Mouse (Mus musculus) hindbrain, embryonic 10.5 days (tissue): ENCODE data around the gene B4galt3. TPM values are rescaled to one million over a fixed set of nuclear protein-coding genes. Genes with fewer than 3 reads are reported as not detected.
"Not testable (repeated sequence)": the region's sequence is repeated elsewhere in the genome, so short reads cannot be mapped to it uniquely, and the experiment has no call there.

Source experiments
- DNase-seq: peaks from one replicate; pipeline ENCODE4 v3.0.0-alpha.2; 2017; ENCODE audit warnings: low spot score
- H3K27ac ChIP-seq: fragments of 300-500 bp; sonication (generic); 2 replicates; pipeline ENCODE4 v1.5.1; 2016; ENCODE audit warnings: mild to moderate bottlenecking, moderate library complexity
- H3K27me3 ChIP-seq: fragments of 300-500 bp; sonication (generic); 2 replicates; pipeline ENCODE4 v1.6.1; 2016; ENCODE audit warnings: mild to moderate bottlenecking; ENCODE audit not compliant: poor library complexity, insufficient read depth, severe bottlenecking
- H3K36me3 ChIP-seq: fragments of 300-500 bp; sonication (generic); 2 replicates; pipeline ENCODE4 v1.6.1; 2016; ENCODE audit warnings: mild to moderate bottlenecking, moderate library complexity
- H3K4me1 ChIP-seq: fragments of 300-500 bp; sonication (generic); replicated peaks from 2 replicates; pipeline ENCODE4 v1.6.1; 2016; ENCODE audit warnings: mild to moderate bottlenecking
- H3K4me3 ChIP-seq: fragments of 300-500 bp; sonication (generic); 2 replicates; pipeline ENCODE4 v1.5.1; 2016; ENCODE audit warnings: mild to moderate bottlenecking, moderate library complexity
- H3K9me3 ChIP-seq: fragments of 300-500 bp; sonication (generic); 2 replicates; pipeline ENCODE4 v1.6.1; 2016; ENCODE audit warnings: mild to moderate bottlenecking, moderate library complexity
- WGBS: fragments of 180-500 bp; shearing (Covaris S2); methylation state at CpG from one replicate; pipeline ENCODE4 v1.1.7; 2016; 5-methylcytosine and 5-hydroxymethylcytosine counted together
- polyA plus RNA-seq: library from polyadenylated mRNA; unstranded; fragments of >200 nt; fragmentation: Nextera tagmentation; extraction: Ambion mirVana; gene quantifications from 2 replicates; pipeline ENCODE4 v1.2.1, GENCODE M21; 2016

Gene B4galt3
- polyA plus RNA-seq, 1 experiment from 2014 or later: 80.9 TPM

DNA sequence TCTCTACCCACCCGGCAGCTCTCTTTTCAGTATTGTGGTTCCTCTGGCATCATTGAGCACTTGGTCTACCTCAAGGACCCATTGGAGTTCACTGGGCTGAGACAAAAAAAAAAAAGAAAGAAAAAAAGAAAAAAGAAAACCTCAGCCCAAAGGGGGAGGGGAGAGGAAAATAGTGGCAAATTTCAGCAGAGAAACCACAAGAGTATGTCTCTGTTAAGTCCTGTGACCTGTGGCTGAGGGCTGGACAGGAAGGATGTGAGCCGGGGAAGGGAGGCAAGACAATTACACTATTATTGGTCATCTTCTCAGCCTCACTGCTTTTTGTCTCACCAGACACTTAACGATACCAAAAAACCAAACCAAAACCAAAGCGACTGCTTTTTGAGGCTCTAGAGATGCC, 38.3 kb upstream of the B4galt3 start:
- H3K27me3 ChIP-seq: no peaks in the 10 kb centered on the region
- H3K4me3 ChIP-seq: no peak overlapping the region
- H3K4me1 ChIP-seq: peaks cover 15% of the 10 kb centered on the region
- H3K9me3 ChIP-seq: no peaks in the 10 kb centered on the region
- no peak overlapping the region for H3K27ac ChIP-seq
- 75% methylated on average over 4 of the region's 4 CpGs for WGBS
- peaks cover 40% of the 10 kb centered on the region for H3K36me3 ChIP-seq
- DNase-seq: no peak

DNA sequence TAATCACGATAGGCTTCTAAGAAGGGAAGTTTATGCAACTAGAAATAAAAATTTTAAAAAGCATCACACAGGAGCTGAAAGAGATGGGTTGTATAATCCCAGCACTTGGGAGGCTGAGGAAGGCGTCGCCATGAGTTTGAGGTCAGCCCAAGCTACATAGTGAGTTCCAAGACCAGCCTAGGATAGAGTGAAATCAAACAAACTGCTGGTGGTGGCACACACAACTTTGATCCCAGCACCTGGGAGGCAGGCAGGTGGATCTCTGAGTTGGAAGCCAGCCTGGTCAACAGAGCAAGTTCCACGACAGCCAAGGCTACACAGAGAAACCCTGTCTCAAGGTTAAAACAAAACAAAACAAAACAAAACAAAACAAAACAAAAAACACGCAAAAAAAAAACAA, 37.8 kb upstream of the B4galt3 start:
- WGBS: 87% methylated on average over 5 of the region's 5 CpGs
- H3K4me3 ChIP-seq: no peak overlapping the region
- H3K27ac ChIP-seq: no peak overlapping the region
- no peaks in the 10 kb centered on the region for H3K27me3 ChIP-seq
- H3K4me1 ChIP-seq: peaks cover 15% of the 10 kb centered on the region
- peaks cover 45% of the 10 kb centered on the region for H3K36me3 ChIP-seq
- DNase-seq: no peak
- H3K9me3 ChIP-seq: no peaks in the 10 kb centered on the region

DNA sequence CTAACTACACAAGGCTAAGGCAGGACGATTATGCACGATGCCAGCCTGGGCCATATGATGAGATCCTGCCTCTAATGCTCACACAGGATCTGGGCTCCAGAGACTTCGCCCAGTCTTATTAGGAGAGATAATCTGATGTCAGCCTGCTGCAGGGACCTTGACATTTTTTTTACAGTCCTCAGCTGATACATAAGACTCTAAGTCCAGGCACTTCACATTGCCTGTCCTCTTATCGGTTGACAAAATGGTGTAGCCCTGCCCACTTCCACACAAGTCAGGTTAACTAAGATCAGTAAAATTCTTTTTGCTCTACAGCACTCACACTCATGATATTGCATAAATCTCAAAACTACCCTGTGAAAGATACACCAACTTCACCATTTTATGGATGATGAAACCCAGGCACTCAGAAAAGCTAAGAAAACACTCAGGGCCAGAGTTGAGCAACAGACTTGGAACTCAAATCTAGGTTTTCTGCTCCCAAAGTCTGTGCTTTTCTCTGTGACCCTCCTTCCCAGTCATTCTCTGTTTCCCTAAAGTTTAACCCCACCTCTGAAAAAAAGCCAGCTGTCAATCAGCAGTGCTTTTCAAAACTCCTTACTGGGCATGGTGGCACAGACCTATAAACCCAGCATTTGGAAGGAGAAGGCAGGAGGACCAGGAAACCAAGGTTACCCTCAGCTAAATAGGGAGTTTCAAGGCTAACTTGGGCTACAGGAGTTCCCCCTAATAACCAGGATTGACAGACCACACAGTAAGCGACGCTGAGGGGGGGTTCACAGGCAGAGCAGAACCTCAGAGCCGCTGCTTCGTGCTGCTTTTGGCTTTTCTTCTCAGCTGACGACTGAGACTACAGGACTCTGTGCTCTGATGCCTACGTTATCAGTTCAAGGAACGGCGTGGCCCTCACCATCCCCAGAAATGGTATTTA, 37.1 kb upstream of the B4galt3 start:
- Histone ChIP-seq H3K9me3 (no peaks in the 10 kb centered on the region), H3K36me3 (peaks cover 52% of the 10 kb centered on the region), H3K4me1 (peaks cover 15% of the 10 kb centered on the region), H3K4me3 (no peak overlapping the region), H3K27ac (no peak overlapping the region), H3K27me3 (no peaks in the 10 kb centered on the region)
- DNase-seq: no peak
- 84% methylated on average over 12 of the region's 12 CpGs for WGBS

DNA sequence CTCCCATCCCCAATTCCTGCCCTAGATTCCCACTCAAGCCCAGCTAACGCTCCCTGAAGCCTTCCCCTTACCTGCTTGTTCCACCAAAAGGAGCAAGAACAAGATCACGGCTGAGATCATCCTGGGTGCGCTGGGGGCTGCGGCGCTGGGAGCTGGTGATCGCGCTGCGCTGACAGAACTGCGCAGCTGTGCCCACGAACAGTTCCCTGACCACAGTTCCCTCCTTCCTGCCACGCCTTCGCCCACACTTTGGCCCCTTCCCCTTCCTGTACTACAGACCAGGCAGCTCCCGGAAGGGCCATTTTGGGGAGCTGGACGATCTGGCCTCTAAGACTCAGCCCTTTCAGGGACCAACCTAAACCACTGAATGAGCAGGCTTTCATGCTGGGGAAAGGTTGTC, 36.0 kb upstream of the B4galt3 start, which contains the start of gene Fcer1g:
TSS of gene Fcer1g (minus strand) at position 240 of the 400 bp plus-strand sequence.
- no peaks in the 10 kb centered on the region for H3K9me3 ChIP-seq
- no peak within 1 kb of the TSS for H3K27ac ChIP-seq
- no peak for DNase-seq
- WGBS: 94% methylated on average over 14 of the region's 14 CpGs
- no peak within 1 kb of the TSS for H3K4me3 ChIP-seq
- H3K36me3 ChIP-seq: peaks cover 63% of the 10 kb centered on the region
- H3K27me3 ChIP-seq: no peaks in the 10 kb centered on the region
- H3K4me1 ChIP-seq: peaks cover 15% of the 10 kb centered on the region

DNA sequence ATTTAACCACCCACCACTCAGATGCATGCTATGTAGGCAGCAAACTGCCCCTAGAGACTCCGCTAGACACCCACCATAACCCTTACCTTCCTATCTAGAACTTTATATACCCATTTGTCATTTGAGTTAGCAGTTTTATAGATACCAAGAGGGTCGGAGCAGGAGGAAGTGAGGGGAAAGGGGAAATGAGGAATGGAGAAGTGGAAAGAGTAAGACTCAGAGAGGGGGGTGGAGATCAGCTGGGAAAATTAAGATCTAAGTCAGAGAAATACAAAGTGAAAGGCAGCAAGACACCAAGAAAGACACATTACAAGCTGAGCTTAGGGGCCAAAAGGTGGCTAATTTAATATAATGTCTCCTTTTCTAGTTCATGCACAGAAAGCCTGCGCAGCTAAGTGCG, 35.6 kb upstream of the B4galt3 start:
- H3K4me1 ChIP-seq: peaks cover 15% of the 10 kb centered on the region
- H3K27me3 ChIP-seq: no peaks in the 10 kb centered on the region
- no peak for DNase-seq
- no peaks in the 10 kb centered on the region for H3K9me3 ChIP-seq
- WGBS: 95% methylated on average over 4 of the region's 4 CpGs
- no peak overlapping the region for H3K27ac ChIP-seq
- H3K36me3 ChIP-seq: peaks cover 67% of the 10 kb centered on the region
- H3K4me3 ChIP-seq: no peak overlapping the region

DNA sequence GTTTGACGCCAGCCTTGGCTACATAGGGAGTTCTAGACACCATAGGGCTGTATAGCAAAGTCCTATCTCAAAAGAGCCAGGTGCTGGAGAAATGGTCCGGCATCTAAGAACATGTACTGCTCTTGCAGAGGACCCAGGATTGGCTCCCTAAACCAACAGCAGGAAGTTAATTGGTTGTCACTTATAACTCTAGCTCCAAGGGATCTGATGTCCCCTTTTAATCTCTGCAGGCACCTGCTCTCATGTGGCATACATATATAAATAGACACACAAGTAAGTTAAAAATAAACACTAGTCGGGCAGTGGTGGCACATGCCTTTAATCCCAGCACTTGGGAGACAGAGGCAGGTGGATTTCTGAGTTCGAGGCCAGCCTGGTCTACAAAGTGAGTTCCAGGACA, 34.3 kb upstream of the B4galt3 start:
- Histone ChIP-seq H3K36me3 (peaks cover 80% of the 10 kb centered on the region), H3K27ac (no peak overlapping the region), H3K9me3 (no peaks in the 10 kb centered on the region), H3K4me3 (no peak overlapping the region), H3K4me1 (peaks cover 3% of the 10 kb centered on the region; the same call in 1 of the 2 replicates), H3K27me3 (no peaks in the 10 kb centered on the region)
- no peak for DNase-seq
- 91% methylated on average over 4 of the region's 4 CpGs for WGBS

DNA sequence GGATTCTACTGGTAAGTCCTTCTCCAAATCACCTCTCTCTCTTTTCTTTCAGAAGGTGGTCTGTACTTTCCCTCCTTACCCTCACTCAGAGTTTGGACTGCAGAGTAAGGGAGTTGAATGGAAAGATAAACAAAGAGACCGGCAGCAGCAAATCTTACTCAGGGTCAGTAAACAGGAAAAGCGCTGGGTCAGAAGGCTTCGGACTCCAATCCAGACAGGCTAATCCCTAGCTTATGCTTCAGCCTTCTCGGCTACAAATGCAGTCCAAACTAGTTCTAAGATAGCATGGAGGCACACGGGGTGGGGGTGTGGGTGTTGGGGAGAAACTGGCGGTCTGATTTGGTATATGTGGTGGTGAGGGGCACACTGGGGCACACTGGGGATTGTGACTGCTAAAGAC, 32.7 kb upstream of the B4galt3 start:
- WGBS: 90% methylated on average over 6 of the region's 6 CpGs
- H3K9me3 ChIP-seq: no peaks in the 10 kb centered on the region
- H3K4me1 ChIP-seq: no peaks in the 10 kb centered on the region
- no peak overlapping the region for H3K27ac ChIP-seq
- no peaks in the 10 kb centered on the region for H3K27me3 ChIP-seq
- no peak overlapping the region for H3K4me3 ChIP-seq
- DNase-seq: no peak
- peaks cover 96% of the 10 kb centered on the region for H3K36me3 ChIP-seq

DNA sequence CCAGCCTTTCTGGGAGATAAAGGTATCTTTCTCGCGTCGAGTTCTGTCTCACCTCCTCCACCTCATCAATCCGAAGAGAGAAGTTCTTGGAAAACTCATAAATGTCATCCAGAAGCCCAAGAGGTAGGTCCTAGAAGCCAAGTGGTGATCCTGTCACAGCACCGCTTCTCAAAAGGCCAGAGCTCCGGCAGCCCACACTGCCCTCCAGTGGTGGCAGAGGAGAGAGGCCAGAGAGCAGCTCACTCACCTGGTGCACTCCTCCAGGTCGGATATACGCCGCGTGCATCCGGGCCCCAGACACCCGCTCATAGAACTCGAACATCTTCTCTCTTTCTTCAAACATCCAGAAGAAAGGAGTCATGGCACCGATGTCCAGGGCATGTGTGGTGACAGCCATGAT, 31.7 kb upstream of the B4galt3 start:
- Histone ChIP-seq H3K27ac (no peak overlapping the region), H3K36me3 (peaks cover 100% of the 10 kb centered on the region), H3K4me3 (no peak overlapping the region), H3K4me1 (no peaks in the 10 kb centered on the region), H3K9me3 (no peaks in the 10 kb centered on the region), H3K27me3 (no peaks in the 10 kb centered on the region)
- 77% methylated on average over 14 of the region's 14 CpGs for WGBS
- DNase-seq: peak; percentile 59

DNA sequence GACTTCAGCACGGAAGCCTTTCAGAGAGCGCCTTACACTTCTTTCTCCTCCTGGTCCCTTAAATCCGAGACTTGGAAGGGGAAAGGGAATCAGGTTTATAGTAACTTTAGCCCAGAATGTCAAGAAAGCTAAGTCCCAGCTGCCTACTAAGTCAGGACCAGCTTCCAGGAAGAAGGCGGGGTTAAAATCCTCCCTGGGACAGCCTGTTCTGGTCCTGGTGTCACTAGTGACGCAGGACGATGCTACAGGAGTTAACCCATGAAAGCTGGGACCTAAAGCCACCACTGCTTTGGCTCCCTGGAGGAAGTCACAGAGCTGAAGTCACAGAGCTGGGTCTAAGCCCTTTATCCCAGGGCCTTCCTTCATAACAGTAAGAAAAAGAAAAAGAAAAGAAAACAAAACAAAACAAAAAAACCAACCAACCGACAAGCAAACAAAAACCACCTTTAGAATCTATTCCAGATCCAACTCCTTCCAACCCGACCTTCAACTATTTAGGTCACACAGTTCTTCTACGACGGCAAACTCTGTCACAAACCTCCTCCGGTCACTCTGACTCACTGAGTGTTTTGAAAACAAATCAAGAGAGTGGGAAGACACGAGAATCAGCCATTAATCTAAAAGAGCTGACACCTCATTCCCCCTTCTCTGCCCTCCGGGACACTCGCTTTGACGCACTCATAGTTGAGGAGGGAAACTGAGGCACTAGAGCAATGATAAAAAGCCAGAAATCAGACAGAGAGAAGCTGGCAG, 30.0 kb upstream of the B4galt3 start:
- H3K27me3 ChIP-seq: no peaks in the 10 kb centered on the region
- H3K9me3 ChIP-seq: no peaks in the 10 kb centered on the region
- H3K4me3 ChIP-seq: no peak overlapping the region
- 79% methylated on average over 15 of the region's 15 CpGs for WGBS
- peaks cover 97% of the 10 kb centered on the region for H3K36me3 ChIP-seq
- H3K27ac ChIP-seq: no peak overlapping the region
- no peaks in the 10 kb centered on the region for H3K4me1 ChIP-seq
- DNase-seq: no peak

DNA sequence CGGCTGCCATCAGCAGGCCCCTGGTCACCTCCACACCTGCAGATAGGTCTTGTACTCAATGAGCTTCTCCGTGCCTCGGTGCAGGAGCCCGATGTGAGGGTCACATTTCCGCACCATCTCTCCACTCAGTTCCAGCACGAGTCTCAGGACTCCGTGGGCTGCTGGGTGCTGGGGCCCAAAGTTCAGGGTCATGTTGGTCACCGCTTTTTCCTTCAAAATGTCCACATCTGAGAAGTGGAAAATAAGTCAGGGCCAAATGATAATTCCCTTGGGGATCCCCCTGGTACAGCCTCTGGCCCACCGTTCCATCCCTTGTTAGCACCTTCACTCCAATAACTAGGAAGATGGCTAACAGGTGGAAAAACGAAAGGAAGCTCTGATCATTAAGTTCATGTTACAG, 29.2 kb upstream of the B4galt3 start:
- H3K4me3 ChIP-seq: no peak overlapping the region
- WGBS: 91% methylated on average over 10 of the region's 10 CpGs
- no peak overlapping the region for H3K27ac ChIP-seq
- no peak for DNase-seq
- H3K4me1 ChIP-seq: peaks cover 5% of the 10 kb centered on the region
- H3K9me3 ChIP-seq: no peaks in the 10 kb centered on the region
- H3K27me3 ChIP-seq: no peaks in the 10 kb centered on the region
- H3K36me3 ChIP-seq: peaks cover 95% of the 10 kb centered on the region

DNA sequence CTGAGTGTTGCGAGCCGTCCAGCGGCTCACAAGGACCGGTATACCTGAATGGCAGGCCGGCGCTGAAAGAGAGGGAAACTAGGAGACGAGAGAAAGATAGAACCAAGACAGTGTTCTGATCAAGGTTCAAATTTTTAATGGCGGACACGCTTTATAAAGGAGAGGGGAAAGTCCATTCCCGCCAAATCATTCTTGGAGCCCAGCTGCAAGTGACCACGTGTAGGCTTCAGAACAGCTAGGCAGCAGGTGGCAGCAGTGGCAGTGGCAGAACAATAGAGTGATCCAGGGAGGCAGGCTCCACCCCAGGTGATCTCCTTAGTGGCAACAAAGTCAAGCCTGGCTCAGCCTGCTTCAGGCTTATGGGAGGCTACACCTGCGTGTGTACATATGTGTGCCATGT, 28.2 kb upstream of the B4galt3 start:
- Histone ChIP-seq H3K36me3 (peaks cover 85% of the 10 kb centered on the region), H3K4me1 (peaks cover 13% of the 10 kb centered on the region)
- H3K4me3 ChIP-seq, H3K27ac ChIP-seq, H3K27me3 ChIP-seq, H3K9me3 ChIP-seq, DNase-seq: not testable (repeated sequence)
- 88% methylated on average over 12 of the region's 12 CpGs for WGBS

DNA sequence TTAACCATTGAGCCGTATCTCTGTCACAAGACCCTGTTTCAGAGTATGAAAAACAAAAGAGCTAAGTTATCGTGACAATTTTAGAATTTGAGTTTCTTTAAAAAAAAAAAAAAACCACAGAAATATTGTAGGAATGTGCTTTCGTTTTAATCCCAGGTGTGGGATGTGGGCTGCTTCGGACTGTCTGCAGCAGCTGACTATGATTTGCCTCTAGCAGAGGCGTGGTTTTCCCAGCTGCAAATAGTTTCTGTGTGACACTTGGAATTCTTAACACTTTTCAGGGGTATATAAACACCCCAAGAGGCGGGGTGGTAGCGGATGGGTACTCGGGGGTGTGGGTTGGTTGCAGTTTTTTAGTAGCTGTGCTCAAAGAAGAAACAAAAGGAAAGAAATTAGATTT, 24.8 kb upstream of the B4galt3 start:
- WGBS: 93% methylated on average over 8 of the region's 8 CpGs
- H3K4me3 ChIP-seq: peak overlapping the region; percentile 71
- H3K27ac ChIP-seq: no peak overlapping the region
- H3K36me3 ChIP-seq: peaks cover 51% of the 10 kb centered on the region
- H3K4me1 ChIP-seq: peaks cover 44% of the 10 kb centered on the region
- no peak for DNase-seq
- no peaks in the 10 kb centered on the region for H3K9me3 ChIP-seq
- H3K27me3 ChIP-seq: no peaks in the 10 kb centered on the region
